Mouse (Mus musculus) adrenal gland, postnatal 10 days (tissue): Measurements from ENCODE around the gene Micall1. TPM values are rescaled to one million over a fixed set of nuclear protein-coding genes. Genes with fewer than 3 reads are reported as not detected.

ENCODE experiments used
- DNase-seq: peaks from one replicate; pipeline ENCODE4 v3.0.0; 2021; ENCODE audit warnings: mixed read lengths
- long read RNA-seq, 2 experiments: library from polyadenylated mRNA; stranded (forward); transcript quantifications; one replicate each; pipeline ENCODE4 v2.0.0; 2021
- total RNA-seq, 2 experiments: library from RNA; stranded (reverse); gene quantifications; 2 replicates each; pipeline ENCODE4 v1.2.3; 2021

Gene Micall1
- 10 to 100 TPM; 29.0 to 33.4 TPM for total RNA-seq
- long read RNA-seq, experiment 1, partial matches to known transcripts: 3 of 28 reads
- long read RNA-seq, experiment 1, other reads (novel, unspliced or antisense): 16 of 28 reads
- long read RNA-seq, experiment 2, full-length matches to known transcripts: 4 of 12 reads
- long read RNA-seq, experiment 2, partial matches to known transcripts: 2 of 12 reads
- long read RNA-seq, experiment 2, other reads (novel, unspliced or antisense): 6 of 12 reads

DNA sequence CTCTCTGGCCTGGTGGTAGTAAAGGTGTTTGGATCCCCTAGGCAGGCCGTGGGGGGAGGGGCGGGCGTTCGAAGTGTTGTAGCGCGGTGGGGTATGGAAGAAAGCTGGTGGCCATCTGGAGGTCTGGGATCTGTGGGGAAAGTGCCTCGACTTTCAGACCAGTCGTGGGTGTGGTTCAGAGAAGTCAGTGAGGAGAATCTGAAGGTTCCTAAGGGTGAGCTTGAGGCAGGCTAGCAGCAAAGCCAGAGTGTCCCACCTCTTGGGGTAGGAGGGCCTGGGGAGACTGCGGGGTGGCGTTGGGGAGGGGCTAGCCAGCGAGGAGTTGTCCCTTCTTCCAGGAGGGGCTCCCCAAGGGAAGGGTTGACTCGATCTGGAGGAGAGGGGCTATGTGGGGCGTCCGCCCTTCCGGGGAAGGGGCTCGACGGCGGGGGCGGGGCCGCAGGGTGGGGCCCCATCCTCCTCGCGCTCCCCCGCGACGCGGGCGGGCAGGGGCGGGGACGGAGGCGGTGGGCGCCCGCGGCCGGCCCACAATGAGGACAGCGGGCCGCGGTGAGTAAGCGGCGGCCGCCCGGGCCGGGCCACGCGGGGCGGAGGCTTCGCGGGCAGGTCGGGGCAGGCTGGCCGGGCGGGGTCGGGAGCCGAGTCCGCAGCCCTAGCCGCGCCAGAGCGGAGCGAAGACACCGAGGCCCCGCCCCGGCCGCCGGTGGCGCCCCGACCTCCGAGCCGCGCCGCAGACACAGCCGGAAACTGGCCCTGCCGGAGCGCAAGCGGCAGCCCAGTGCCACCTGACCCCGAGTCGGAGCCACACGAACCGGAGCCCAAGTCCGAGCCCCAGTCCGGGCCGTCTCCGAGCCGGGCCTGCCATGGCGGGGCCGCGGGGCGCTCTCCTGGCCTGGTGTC, at the start of gene Micall1:
Gene Micall1 (plus strand): TSS at position 478 of the 900 bp plus-strand sequence.
- peak; percentile 89 for DNase-seq

GRCm38 (mm10) chr15:79060887-79061565, 47.7 kb upstream of the Micall1 start:
- no peak for DNase-seq

- DNase-seq: peak; percentile 98
These were observed 46.1 kb upstream of the Micall1 start, which contains the start of gene Ankrd54 for GRCm38 (mm10) chr15:79062376-79063159. Gene Ankrd54 (minus strand): TSS chr15:79062893.

DNA sequence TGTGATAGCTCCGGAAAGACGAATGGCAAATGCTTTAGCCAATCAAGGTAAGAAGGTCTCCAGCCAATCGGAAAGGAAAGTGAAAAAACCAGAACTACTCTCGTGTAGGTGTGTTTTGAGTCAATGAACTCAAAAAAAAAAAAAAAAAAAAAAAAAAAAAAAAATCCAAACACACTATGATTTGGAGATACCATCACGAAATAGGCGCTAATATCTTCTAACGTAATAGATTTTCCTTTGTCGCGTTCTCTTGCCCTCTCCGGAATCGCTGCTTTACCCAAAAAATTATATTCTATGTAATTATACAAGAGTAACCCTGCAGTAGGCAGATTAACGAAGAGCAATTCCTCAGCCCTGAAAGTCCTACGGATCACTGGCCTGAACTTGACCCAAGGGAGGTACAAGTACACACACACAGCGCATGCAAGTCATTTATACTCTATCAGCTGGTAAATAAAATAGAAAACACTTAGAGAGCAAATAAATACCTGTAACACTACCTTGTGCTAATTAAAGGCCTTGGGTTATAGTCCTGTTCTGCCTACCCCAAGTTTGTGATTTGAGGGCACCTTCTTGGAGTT, 45.4 kb upstream of the Micall1 start:
- no peak for DNase-seq

DNA sequence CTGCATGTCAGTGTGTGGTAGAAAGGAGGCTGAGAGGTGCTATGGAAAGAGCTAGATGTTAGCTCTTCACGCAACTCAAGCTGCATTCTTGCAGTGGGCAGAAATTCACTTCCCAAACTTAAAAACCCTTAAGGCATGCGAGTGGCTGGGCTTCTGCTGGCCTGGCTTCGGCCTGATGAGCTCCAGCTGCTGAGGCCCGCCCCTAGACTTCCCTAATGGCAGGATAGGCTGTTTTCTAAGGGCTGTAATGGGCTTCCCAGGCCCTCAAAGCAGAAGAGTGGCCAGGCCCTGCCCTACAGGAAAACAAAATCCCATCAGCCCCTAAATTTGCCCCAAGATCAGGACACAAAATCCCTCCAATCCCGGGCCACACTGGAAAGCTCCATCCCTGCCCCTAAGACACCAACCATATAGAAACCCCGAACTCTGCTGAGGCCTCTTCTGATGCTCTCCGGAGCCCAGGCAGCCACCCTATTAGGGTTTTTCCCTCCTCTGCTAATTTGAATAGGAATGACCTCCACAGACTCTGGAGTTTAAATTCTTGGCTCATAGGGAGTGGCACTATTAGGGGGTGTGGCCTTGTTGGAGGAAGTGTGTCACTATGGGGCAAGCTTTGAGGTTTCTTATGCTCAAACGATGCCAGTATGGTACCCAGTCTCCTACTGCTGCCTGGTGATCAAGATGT, 43.5 kb upstream of the Micall1 start:
- DNase-seq: no peak

- DNase-seq: no peak
These were observed 42.4 kb upstream of the Micall1 start for GRCm38 (mm10) chr15:79066276-79066675.

GRCm38 (mm10) chr15:79067631-79068030, 41.1 kb upstream of the Micall1 start:
- DNase-seq: no peak

- no peak for DNase-seq
These were observed 40.3 kb upstream of the Micall1 start for GRCm38 (mm10) chr15:79068416-79068815.

DNA sequence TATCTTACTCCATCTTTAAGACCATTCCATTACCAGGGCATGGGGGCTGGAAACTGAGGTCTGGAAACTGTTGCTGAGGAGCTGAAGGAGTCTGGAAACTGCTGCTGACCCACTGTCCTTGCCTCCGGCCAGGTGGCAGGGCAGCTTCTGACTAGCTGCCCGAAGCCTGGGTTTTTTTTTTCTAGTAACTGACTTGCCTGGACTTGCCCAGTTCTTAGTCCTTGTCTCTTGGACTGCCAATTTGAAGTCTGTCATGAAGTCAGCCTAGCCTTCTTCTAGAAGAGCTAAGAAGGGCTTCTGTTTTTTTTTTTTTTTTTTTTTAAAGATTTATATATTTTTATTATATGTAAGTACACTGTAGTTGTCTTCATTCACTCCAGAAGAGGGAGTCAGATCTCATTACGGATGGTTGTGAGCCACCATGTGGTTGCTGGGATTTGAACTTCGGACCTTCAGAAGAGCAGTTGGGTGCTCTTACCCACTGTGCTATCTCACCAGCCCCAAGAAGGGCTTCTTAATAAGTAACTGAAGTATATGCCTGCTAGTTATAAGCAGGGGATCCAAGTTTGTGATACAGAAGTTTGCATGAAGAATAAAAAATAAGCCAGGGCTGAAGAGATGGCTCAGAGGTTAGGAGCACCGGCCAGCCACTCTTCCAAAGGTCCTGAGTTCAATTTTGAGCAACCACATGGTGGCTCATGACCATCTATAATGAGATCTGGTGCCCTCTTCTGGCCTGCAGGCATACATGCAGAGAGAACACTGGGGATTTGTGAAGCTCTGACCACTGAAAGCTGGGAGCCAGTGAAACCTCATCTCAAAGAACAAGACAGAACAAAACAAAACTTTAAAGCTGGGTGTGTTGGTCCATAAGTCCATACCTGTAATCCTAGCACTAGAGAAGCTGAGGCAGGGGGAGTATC, 37.3 kb upstream of the Micall1 start:
- DNase-seq: peak; percentile 57

GRCm38 (mm10) chr15:79073752-79074151, 34.9 kb upstream of the Micall1 start:
- no peak for DNase-seq

- no peak for DNase-seq
These were observed 34.3 kb upstream of the Micall1 start for GRCm38 (mm10) chr15:79074446-79074845.

DNA sequence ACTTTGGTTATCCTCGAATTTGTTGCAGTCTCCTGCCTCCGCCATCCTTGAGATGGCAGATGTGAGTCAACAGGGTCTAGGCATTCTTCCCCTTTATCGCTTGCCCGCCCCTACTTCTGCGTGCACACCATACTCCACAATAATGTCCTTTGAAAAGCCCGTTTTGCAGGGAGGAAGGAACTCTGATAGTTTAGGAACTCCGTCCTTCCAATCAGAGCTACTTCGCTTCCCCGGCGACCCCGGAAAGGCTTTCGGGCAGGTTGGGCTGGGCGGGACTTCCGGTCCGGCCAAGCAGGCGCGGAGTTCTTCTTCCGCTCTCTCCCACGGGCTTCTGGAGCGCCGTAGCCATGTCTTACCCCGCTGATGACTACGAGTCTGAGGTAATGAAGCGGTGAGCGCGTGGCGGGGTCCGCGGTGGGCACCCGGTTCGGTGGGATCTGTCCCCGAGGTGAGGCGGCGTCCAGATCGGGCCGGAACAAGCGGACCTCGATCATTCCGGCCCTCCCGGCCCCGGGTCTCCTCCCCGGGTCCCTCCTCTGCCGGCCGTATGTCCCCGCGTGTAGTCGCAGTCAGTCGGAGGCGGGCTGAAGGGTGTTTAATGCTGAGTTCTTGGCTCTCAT, 33.7 kb upstream of the Micall1 start, which contains the start of gene Eif3l:
Gene Eif3l (plus strand): TSS at position 267 of the 620 bp plus-strand sequence.
- DNase-seq: peak; percentile 94

- DNase-seq: no peak
These were observed 32.9 kb upstream of the Micall1 start for GRCm38 (mm10) chr15:79075658-79076365.

- DNase-seq: no peak
These were observed 29.1 kb upstream of the Micall1 start for GRCm38 (mm10) chr15:79079567-79079966.

DNA sequence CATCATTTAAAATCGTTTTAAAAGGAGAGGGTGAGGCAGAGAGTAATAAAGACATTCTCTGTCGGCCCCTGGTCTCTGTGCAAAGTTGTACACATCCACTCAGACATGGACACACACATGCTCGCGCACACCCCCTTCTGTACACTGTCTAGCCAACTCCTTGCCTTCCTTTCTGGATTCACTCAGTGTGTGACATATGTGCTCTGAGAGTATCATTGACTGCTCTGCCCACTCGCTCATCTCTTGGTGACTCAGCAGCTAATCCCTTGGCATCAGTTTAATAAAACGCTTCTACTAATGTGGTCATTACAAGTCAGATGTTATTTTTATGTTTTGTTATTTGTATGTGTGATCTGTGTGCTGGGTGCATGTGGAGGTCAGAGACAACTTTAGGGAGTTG, 16.4 kb upstream of the Micall1 start:
- no peak for DNase-seq

DNA sequence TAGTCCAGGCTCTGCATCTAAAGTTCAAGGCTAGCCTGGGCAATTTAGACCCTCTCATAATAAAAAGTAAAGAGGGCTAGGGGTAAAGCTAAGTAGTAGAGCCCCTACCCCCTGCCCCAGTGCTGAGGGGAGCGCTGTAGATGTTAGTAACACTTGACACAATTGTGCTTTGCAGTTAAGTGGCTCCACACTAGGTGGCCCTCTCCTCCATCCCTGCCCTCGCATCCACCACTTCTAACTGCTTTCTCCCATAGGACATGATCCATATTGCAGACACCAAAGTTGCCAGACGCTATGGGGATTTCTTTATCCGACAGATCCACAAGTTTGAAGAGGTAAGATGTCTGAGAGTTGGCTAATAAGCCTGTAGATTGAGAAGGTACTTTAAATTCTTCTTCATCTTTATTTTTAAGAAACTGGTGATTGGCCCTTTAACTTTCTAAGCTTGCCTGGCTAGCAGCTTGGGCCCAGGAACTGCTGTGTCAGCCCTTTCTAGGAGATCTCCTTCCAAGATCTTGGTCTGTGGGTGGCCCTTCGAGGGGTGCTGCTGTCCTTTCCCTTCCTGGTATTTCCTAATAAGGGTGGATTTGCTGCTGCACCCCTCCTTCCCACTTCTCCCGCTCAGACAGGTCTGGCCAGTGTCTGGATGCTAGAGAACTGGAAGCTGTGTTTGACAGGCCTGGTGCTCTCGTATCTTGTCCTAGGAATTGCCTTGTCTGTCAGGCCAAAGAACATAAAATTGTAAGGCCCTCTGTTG, 15.4 kb upstream of the Micall1 start:
- peak; percentile 67 for DNase-seq

DNA sequence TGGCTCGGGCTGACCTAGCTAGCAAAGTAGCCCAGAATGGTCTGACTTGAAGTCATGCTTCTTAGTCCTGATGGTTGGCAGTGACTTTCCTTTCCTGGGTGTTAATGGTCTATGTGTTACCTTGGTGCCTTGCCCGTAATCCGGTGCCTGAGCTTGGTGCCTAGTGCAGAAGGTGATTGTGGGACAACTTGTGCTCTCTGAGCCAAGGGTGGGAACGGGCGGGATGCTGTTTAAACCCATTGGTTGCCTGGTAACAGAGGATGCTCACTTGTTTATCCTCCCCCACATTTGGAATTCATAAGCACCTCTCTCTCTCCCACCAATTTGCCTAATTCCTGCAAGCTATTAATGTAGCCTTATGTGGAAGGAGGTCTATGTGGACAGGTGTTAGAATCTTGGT, 13.2 kb upstream of the Micall1 start:
- no peak for DNase-seq

- DNase-seq: peak; percentile 55
These were observed 12.1 kb upstream of the Micall1 start for GRCm38 (mm10) chr15:79096556-79096955.
